Mouse (Mus musculus) hindbrain, embryonic 10.5 days (tissue): ENCODE data around the gene Cfap57. TPM values are rescaled to one million over a fixed set of nuclear protein-coding genes. Genes with fewer than 3 reads are reported as not detected.
"Not testable (repeated sequence)": the region's sequence is repeated elsewhere in the genome, so short reads cannot be mapped to it uniquely, and the experiment has no call there.

Source experiments
- DNase-seq: peaks from one replicate; pipeline ENCODE4 v3.0.0-alpha.2; 2017; ENCODE audit warnings: low spot score
- H3K27ac ChIP-seq: fragments of 300-500 bp; sonication (generic); 2 replicates; pipeline ENCODE4 v1.5.1; 2016; ENCODE audit warnings: mild to moderate bottlenecking, moderate library complexity
- H3K27me3 ChIP-seq: fragments of 300-500 bp; sonication (generic); 2 replicates; pipeline ENCODE4 v1.6.1; 2016; ENCODE audit warnings: mild to moderate bottlenecking; ENCODE audit not compliant: poor library complexity, insufficient read depth, severe bottlenecking
- H3K36me3 ChIP-seq: fragments of 300-500 bp; sonication (generic); 2 replicates; pipeline ENCODE4 v1.6.1; 2016; ENCODE audit warnings: mild to moderate bottlenecking, moderate library complexity
- H3K4me1 ChIP-seq: fragments of 300-500 bp; sonication (generic); replicated peaks from 2 replicates; pipeline ENCODE4 v1.6.1; 2016; ENCODE audit warnings: mild to moderate bottlenecking
- H3K4me3 ChIP-seq: fragments of 300-500 bp; sonication (generic); 2 replicates; pipeline ENCODE4 v1.5.1; 2016; ENCODE audit warnings: mild to moderate bottlenecking, moderate library complexity
- H3K9me3 ChIP-seq: fragments of 300-500 bp; sonication (generic); 2 replicates; pipeline ENCODE4 v1.6.1; 2016; ENCODE audit warnings: mild to moderate bottlenecking, moderate library complexity
- WGBS: fragments of 180-500 bp; shearing (Covaris S2); methylation state at CpG from one replicate; pipeline ENCODE4 v1.1.7; 2016; 5-methylcytosine and 5-hydroxymethylcytosine counted together
- polyA plus RNA-seq: library from polyadenylated mRNA; unstranded; fragments of >200 nt; fragmentation: Nextera tagmentation; extraction: Ambion mirVana; gene quantifications from 2 replicates; pipeline ENCODE4 v1.2.1, GENCODE M21; 2016

Gene Cfap57
- polyA plus RNA-seq, 1 experiment from 2014 or later: 1.3 TPM

GRCm38 (mm10) chr4:118527720-118528119 is 92.9 kb downstream of the Cfap57 start:
- no peaks in the 10 kb centered on the region for H3K36me3 ChIP-seq
- no peak overlapping the region for H3K4me3 ChIP-seq
- 0 out of 2 replicates have a peak, but pooled peaks cover 4% of the 10 kb centered on the region for H3K27me3 ChIP-seq
- no peak overlapping the region for H3K27ac ChIP-seq
- no peak for DNase-seq
- WGBS: 86% methylated on average over 6 of the region's 6 CpGs
- H3K4me1 ChIP-seq: peaks cover 30% of the 10 kb centered on the region
- no peaks in the 10 kb centered on the region for H3K9me3 ChIP-seq

- Histone ChIP-seq H3K4me3 (peak overlapping the region; percentile 16; the same call in 1 of the 2 replicates), H3K27me3 (0 out of 2 replicates have a peak, but pooled peaks cover 4% of the 10 kb centered on the region), H3K9me3 (no peaks in the 10 kb centered on the region), H3K27ac (no peak overlapping the region), H3K36me3 (no peaks in the 10 kb centered on the region), H3K4me1 (peaks cover 28% of the 10 kb centered on the region)
- DNase-seq: no peak
- 44% methylated on average over 5 of the region's 5 CpGs for WGBS
Measured at GRCm38 (mm10) chr4:118527335-118527681, 93.3 kb downstream of the Cfap57 start.

GRCm38 (mm10) chr4:118526408-118527334 is 93.9 kb downstream of the Cfap57 start, which contains the start of gene 2610528J11Rik:
Gene 2610528J11Rik (plus strand): TSS chr4:118526999.
- H3K27ac ChIP-seq: no peak within 1 kb of the TSS

GRCm38 (mm10) chr4:118525779-118526178 is 94.8 kb downstream of the Cfap57 start:
- DNase-seq: no peak
- WGBS: 70% methylated on average over 3 of the region's 3 CpGs

More at GRCm38 (mm10) chr4:118526408-118527334, 93.9 kb downstream of the Cfap57 start, which contains the start of gene 2610528J11Rik:
- H3K27me3 ChIP-seq: 0 out of 2 replicates have a peak, but pooled peaks cover 4% of the 10 kb centered on the region
- H3K9me3 ChIP-seq: no peaks in the 10 kb centered on the region
- peak within 1 kb of the TSS; percentile 16; the same call in 1 of the 2 replicates for H3K4me3 ChIP-seq
- DNase-seq: no peak
- H3K36me3 ChIP-seq: no peaks in the 10 kb centered on the region
- peaks cover 22% of the 10 kb centered on the region for H3K4me1 ChIP-seq
- WGBS: 39% methylated on average over 17 of the region's 17 CpGs

GRCm38 (mm10) chr4:118523976-118524375 is 96.6 kb downstream of the Cfap57 start:
- Histone ChIP-seq H3K4me3 (no peak overlapping the region), H3K27ac (no peak overlapping the region), H3K9me3 (no peaks in the 10 kb centered on the region), H3K36me3 (no peaks in the 10 kb centered on the region), H3K4me1 (peaks cover 14% of the 10 kb centered on the region), H3K27me3 (0 out of 2 replicates have a peak, but pooled peaks cover 4% of the 10 kb centered on the region)
- DNase-seq: no peak
- 82% methylated on average over 7 of the region's 7 CpGs for WGBS

More at GRCm38 (mm10) chr4:118525779-118526178, 94.8 kb downstream of the Cfap57 start:
- 0 out of 2 replicates have a peak, but pooled peaks cover 4% of the 10 kb centered on the region for H3K27me3 ChIP-seq
- no peak overlapping the region for H3K4me3 ChIP-seq
- no peaks in the 10 kb centered on the region for H3K36me3 ChIP-seq
- peaks cover 14% of the 10 kb centered on the region for H3K4me1 ChIP-seq
- no peak overlapping the region for H3K27ac ChIP-seq
- no peaks in the 10 kb centered on the region for H3K9me3 ChIP-seq

- no peak for DNase-seq
Measured at GRCm38 (mm10) chr4:118522248-118522647, 98.3 kb downstream of the Cfap57 start.

GRCm38 (mm10) chr4:118518208-118518607 is 102.4 kb downstream of the Cfap57 start:
- Histone ChIP-seq H3K4me1 (peaks cover 29% of the 10 kb centered on the region), H3K36me3 (no peaks in the 10 kb centered on the region), H3K9me3 (no peaks in the 10 kb centered on the region), H3K27me3 (peaks cover 16% of the 10 kb centered on the region; the same call in 1 of the 2 replicates), H3K4me3 (no peak overlapping the region), H3K27ac (peak overlapping the region; percentile 37; the same call in 1 of the 2 replicates)
- no peak for DNase-seq
- WGBS: 64% methylated on average over 5 of the region's 5 CpGs

More at GRCm38 (mm10) chr4:118522248-118522647, 98.3 kb downstream of the Cfap57 start:
- WGBS: 87% methylated on average over 7 of the region's 7 CpGs
- Histone ChIP-seq H3K27ac (no peak overlapping the region), H3K4me1 (peaks cover 23% of the 10 kb centered on the region), H3K36me3 (no peaks in the 10 kb centered on the region), H3K9me3 (no peaks in the 10 kb centered on the region), H3K27me3 (peaks cover 10% of the 10 kb centered on the region; the same call in 1 of the 2 replicates), H3K4me3 (no peak overlapping the region)

- no peak for DNase-seq
- Histone ChIP-seq H3K4me3 (no peak overlapping the region), H3K4me1 (peaks cover 30% of the 10 kb centered on the region), H3K9me3 (no peaks in the 10 kb centered on the region), H3K27me3 (peaks cover 16% of the 10 kb centered on the region; the same call in 1 of the 2 replicates), H3K27ac (peak overlapping the region; percentile 37; the same call in 1 of the 2 replicates), H3K36me3 (no peaks in the 10 kb centered on the region)
- 31% methylated on average over 16 of the region's 16 CpGs for WGBS
Measured at GRCm38 (mm10) chr4:118517497-118518146, 103.0 kb downstream of the Cfap57 start.

- H3K9me3 ChIP-seq: no peaks in the 10 kb centered on the region
Measured at GRCm38 (mm10) chr4:118516699-118517496, 103.7 kb downstream of the Cfap57 start.

GRCm38 (mm10) chr4:118509050-118509449 is 111.5 kb downstream of the Cfap57 start:
- peaks cover 13% of the 10 kb centered on the region for H3K4me1 ChIP-seq
- DNase-seq: peak; percentile 28
- WGBS: 8% methylated on average over 6 of the region's 6 CpGs
- no peaks in the 10 kb centered on the region for H3K9me3 ChIP-seq
- H3K36me3 ChIP-seq: no peaks in the 10 kb centered on the region
- no peak overlapping the region; the same call in 1 of the 2 replicates for H3K27ac ChIP-seq
- H3K27me3 ChIP-seq: no peaks in the 10 kb centered on the region
- no peak overlapping the region for H3K4me3 ChIP-seq

More at GRCm38 (mm10) chr4:118516699-118517496, 103.7 kb downstream of the Cfap57 start:
- peaks cover 30% of the 10 kb centered on the region for H3K4me1 ChIP-seq
- 25% methylated on average over 20 of the region's 20 CpGs for WGBS
- peak; percentile 12 for DNase-seq
- no peak overlapping the region for H3K4me3 ChIP-seq
- no peaks in the 10 kb centered on the region for H3K36me3 ChIP-seq
- H3K27ac ChIP-seq: peak overlapping the region; percentile 37
- peaks cover 16% of the 10 kb centered on the region; the same call in 1 of the 2 replicates for H3K27me3 ChIP-seq

- not testable (repeated sequence) for H3K9me3 ChIP-seq, H3K4me3 ChIP-seq, H3K27me3 ChIP-seq, H3K4me1 ChIP-seq, H3K36me3 ChIP-seq, H3K27ac ChIP-seq, DNase-seq
- WGBS: 90% methylated on average over 1 of the region's 1 CpGs
Measured at GRCm38 (mm10) chr4:118507171-118507570, 113.4 kb downstream of the Cfap57 start.

- H3K27me3 ChIP-seq: no peaks in the 10 kb centered on the region
- H3K9me3 ChIP-seq: no peaks in the 10 kb centered on the region
- no peak overlapping the region for H3K4me3 ChIP-seq
- H3K4me1 ChIP-seq: peaks cover 9% of the 10 kb centered on the region
- no peak for DNase-seq
- 88% methylated on average over 3 of the region's 3 CpGs for WGBS
- H3K27ac ChIP-seq: no peak overlapping the region
- no peaks in the 10 kb centered on the region for H3K36me3 ChIP-seq
Measured at GRCm38 (mm10) chr4:118505551-118505950, 115.0 kb downstream of the Cfap57 start.
